Mouse (Mus musculus): ENCODE data around the gene Srgap3. TPM values are rescaled to one million over a fixed set of nuclear protein-coding genes. Genes with fewer than 3 reads are reported as not detected.

Srgap3 gene
- polyA plus RNA-seq, 1 experiment from 2014 or later: 1.2 TPM

DNA sequence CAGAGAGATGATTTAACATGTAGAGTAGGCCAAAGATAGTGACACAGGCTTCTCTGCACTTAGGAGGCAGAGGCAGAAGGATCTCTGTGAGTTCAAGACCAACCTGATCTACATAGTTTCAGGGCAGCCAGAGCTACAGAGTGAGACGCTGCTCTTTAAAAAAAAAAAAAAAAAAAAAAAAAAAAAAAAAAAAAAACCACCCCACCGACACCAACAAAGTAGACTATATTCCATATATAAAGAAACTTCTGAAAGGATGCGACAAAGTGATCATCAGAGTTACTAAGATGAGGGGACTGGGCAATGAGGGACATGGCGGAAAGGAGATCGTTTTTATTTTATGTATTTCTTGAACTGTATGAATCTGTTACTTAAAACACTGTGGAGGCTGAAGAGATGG, 252.6 kb downstream of the Srgap3 start:
- no peak for DNase-seq (ENCODE audit: low spot score)

DNA sequence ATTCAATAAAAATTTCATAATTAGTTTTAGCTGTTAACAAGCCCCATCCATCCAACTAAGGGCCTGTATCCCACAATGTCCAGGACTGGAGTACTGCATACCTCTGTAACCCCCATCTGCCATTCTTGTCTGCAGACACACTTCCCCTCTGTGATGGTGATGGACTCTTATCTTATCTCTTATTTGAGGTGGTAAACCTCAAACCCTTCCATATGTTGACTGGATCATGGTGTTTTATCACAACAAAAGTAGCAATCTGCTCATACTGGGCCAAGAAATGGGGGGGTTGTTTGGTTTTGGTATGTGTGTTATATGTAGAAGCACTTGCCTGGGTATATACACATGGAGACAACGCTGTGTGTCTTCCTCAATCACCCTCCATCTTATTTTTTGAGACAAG, 255.5 kb downstream of the Srgap3 start:
- no peak for DNase-seq (ENCODE audit: low spot score)

DNA sequence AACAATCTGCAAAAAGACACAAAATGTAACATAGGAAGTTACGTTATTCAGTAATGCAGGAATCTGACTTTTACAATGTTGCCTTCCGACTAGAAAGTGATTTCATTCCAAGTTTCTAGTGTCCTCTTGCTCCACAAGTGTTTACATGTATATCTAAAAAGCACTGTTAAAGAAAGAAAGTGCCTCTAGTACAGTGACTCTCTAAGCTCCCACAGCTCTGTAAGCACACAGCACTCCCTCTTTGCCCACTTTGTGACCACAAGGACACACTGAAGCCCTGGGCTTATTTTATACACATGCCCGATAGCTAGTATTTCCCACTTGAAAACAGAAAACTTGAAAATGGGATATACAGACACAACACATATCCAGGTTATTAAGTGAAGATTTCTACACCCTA, 259.0 kb downstream of the Srgap3 start:
- no peak for DNase-seq (ENCODE audit: low spot score)

DNA sequence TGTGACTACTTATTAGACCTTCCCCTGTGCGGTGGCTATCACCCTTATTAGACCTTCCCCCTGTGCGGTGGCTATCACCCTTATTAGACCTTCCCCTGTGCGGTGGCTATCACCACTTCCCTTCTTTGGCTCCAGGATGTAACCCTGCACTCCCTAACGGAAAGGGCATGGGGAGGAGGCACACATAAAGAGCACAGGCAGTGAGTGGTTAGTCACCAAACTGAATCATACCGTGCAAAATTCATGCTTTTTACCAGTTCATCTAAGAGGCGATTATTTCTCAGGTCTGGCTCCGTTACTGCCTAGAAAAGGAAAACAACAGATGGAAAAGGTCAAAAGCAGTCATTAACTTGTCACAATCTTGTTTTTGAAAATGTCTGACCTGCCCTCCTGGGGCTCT, 260.6 kb downstream of the Srgap3 start:
- DNase-seq (ENCODE audit: low spot score): no peak

DNA sequence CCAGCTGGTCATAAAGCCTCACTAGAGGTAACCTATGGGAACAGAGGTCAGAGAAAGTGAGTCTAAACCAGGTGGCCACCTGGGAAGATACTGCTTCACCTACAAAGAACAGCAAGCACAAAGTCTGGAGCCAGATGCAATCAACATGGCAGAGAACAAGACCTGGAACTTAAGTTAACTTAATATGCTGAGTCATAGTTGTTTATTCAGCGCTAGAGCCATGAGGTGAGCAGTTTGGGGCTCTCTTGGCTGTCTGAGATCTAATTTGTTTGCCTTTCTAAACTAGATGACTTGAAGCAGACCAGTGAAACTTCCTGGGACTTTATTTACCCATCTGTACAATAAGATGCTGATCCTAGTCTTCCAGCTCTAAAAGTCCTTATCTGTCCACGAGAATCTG, 263.0 kb downstream of the Srgap3 start:
- DNase-seq (ENCODE audit: low spot score): no peak

Other genes starting within 250 kb of the Srgap3 start
- gene Thumpd3, start 99.0 kb upstream of the Srgap3 start, polyA plus RNA-seq (2015; fragmentation: Nextera tagmentation; extraction: Ambion mirVana): 67.9 and 68.5 TPM in 2 replicates
- gene Setd5, start 130.1 kb upstream of the Srgap3 start, polyA plus RNA-seq (2015; fragmentation: Nextera tagmentation; extraction: Ambion mirVana): 36.5 and 45.2 TPM in 2 replicates
- gene Lhfpl4, start 248.1 kb upstream of the Srgap3 start, polyA plus RNA-seq (2015; fragmentation: Nextera tagmentation; extraction: Ambion mirVana): 0.27 and 0.66 TPM in 2 replicates